Mouse (Mus musculus): ENCODE data around the gene Smad9. TPM values are rescaled to one million over a fixed set of nuclear protein-coding genes. Genes with fewer than 3 reads are reported as not detected.

Smad9 gene
- total RNA-seq, 1 experiment from 2014 or later, result 12.0 TPM

- peak; percentile 97 for DNase-seq
These were observed 52.4 kb downstream of the Smad9 start, which contains the start of gene Rfxap for GRCm38 (mm10) chr3:54807666-54808217. Rfxap (minus strand) TSS chr3:54807791.

GRCm38 (mm10) chr3:54809111-54809510 is 53.7 kb downstream of the Smad9 start:
- no peak for DNase-seq

GRCm38 (mm10) chr3:54811616-54812015 is 56.2 kb downstream of the Smad9 start:
- DNase-seq, result no peak

GRCm38 (mm10) chr3:54813418-54813988 is 58.1 kb downstream of the Smad9 start:
- no peak for DNase-seq

- DNase-seq, result no peak
These were observed 59.2 kb downstream of the Smad9 start for GRCm38 (mm10) chr3:54814622-54815021.

- DNase-seq, result peak; percentile 66
These were observed 59.9 kb downstream of the Smad9 start for GRCm38 (mm10) chr3:54815292-54815691.

- DNase-seq, result no peak
These were observed 67.1 kb downstream of the Smad9 start for GRCm38 (mm10) chr3:54822526-54822925.

GRCm38 (mm10) chr3:54832491-54832890 is 77.1 kb downstream of the Smad9 start:
- DNase-seq, result no peak

- no peak for DNase-seq
These were observed 80.0 kb downstream of the Smad9 start for GRCm38 (mm10) chr3:54835421-54835820.

Other genes with a start within 250 kb of the Smad9 start
- 45.7 and 47.9 TPM in 2 replicates for gene Supt20, start 62.8 kb upstream of the Smad9 start, total RNA-seq (2021)
- gene Gm21958, start 41.2 kb upstream of the Smad9 start, total RNA-seq (2021), result not detected in 2 replicates
- gene Exosc8, start 20.2 kb upstream of the Smad9 start, total RNA-seq (2021), result 35.4 and 42.7 TPM in 2 replicates
- 34.0 and 34.6 TPM in 2 replicates for gene Alg5, start 20.0 kb upstream of the Smad9 start, total RNA-seq (2021)
- 27.1 and 32.0 TPM in 2 replicates for gene Rfxap, start 52.2 kb downstream of the Smad9 start, total RNA-seq (2021)
- not detected in 2 replicates for gene Sertm1, start 160.3 kb downstream of the Smad9 start, total RNA-seq (2021)